15 mouse cellular contexts compared by ENCODE assay signal in the genomic region with DNA sequence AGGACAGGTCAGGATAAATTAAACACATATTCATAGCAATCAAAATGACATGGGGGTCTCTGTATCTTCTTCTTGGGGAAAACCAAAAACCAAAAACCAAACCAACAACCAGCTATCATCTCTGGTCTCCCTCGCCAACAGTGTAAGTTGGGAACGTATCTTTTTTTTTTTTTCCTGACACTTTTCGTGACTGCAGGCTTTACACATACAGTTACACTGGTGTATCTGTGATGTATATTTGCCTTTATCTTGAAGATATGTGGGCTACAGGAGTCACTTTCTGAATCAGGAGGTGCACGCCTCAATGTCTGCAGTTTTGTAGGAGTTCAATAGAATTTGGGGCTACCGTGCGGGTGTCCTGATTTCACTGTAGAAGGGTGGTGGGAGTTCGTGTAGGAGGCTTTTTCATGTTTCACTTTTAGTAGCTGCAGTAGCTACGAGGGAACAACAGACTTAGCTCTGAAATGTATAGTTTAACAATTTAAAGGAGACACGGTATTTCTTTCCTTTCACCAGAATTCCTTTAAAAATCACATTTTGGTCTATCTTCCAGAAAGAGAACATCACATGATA. TPM values are rescaled to one million over a fixed set of nuclear protein-coding genes. Genes with fewer than 3 reads are reported as not detected.
DNase-seq lines count a peak whose midpoint lies in the region; ATAC-seq and TF ChIP-seq lines count a peak whose summit lies in the region.
"Had no signal": no experiment of that assay in that cellular context is flagged by ENCODE, and none has a peak within 500 bp of the region (broad histone marks: within the 10 kb centered on the region; RNA-seq: fewer than 3 reads in every experiment).

No protein-coding gene starts in this region.

- peak overlapping the region; percentile 33 for H3K4me3 ChIP-seq in heart, embryonic 13.5 days
- H3K4me3 ChIP-seq in spleen, adult 2 months (ENCODE audit: extremely low read depth, insufficient read depth, insufficient read length), result peak overlapping the region; percentile 64
- H3K4me3 ChIP-seq: forebrain, embryonic 12.5 days had no signal

- no peak for ATAC-seq in heart, embryonic 13.5 days (ENCODE audit: extremely low read depth, insufficient number of reproducible peaks, low FRiP score, low TSS enrichment)
- ATAC-seq: midbrain, embryonic 16.5 days had no signal

- TF ChIP-seq POLR2A in spleen, adult 2 months (IDR thresholded peaks at IDR 0.05; ENCODE audit: low read depth, low read length), result no peak

- TF ChIP-seq CTCF in spleen, adult 2 months (IDR thresholded peaks at IDR 0.05; ENCODE audit: extremely low read depth, insufficient read depth, insufficient read length, insufficient replicate concordance), result no peak

- H3K9ac ChIP-seq in heart, embryonic 13.5 days, result 0 out of 2 replicates have a peak overlapping the region, but pooled peaks have one; percentile 50
- H3K9ac ChIP-seq: forebrain, embryonic 12.5 days; hindbrain, embryonic 14.5 days had no signal

- no peak overlapping the region for H3K27ac ChIP-seq in heart, embryonic 13.5 days (replicated peaks)
- no peak overlapping the region for H3K27ac ChIP-seq in spleen, adult 2 months (ENCODE audit: insufficient read depth, low read length)
- H3K27ac ChIP-seq: forebrain, embryonic 12.5 days; hindbrain, embryonic 14.5 days had no signal

- intact Hi-C loops in heart, postnatal 25 days (cut with DNase I), result loop anchor here (10.0 kb wide), 1 partner anchor 358 kb away; no protein-coding TSS in a partner anchor

- no peaks in the 10 kb centered on the region for H3K27me3 ChIP-seq in heart, embryonic 13.5 days (replicated peaks)
- no peaks in the 10 kb centered on the region for H3K27me3 ChIP-seq in spleen, adult 2 months (ENCODE audit: control insufficient read depth, insufficient read depth, low read length)
- H3K27me3 ChIP-seq: forebrain, embryonic 12.5 days had no signal

- H3K4me1 ChIP-seq in heart, embryonic 13.5 days, result no peaks in the 10 kb centered on the region
- H3K4me1 ChIP-seq in spleen, adult 2 months (ENCODE audit: control insufficient read depth, insufficient read depth, insufficient read length), result no peaks in the 10 kb centered on the region
- H3K4me1 ChIP-seq: forebrain, embryonic 12.5 days had no signal

- DNase-seq in heart, postnatal 25 days (ENCODE audit: low spot score), result no peak
- DNase-seq in spleen, adult 2 months (ENCODE audit: low read depth in 1 of 2, low spot score in 2 of 2), result no peak
- DNase-seq in spleen, postnatal 4 days (ENCODE audit: low spot score in 2 of 2), result no peak
- DNase-seq in induced T-regulatory cell, adult 2 months (ENCODE audit: low read depth), result peak; percentile 65
- peak; percentile 24 for DNase-seq in telencephalon, adult 2 months (ENCODE audit: low read depth, low spot score)
- DNase-seq in urinary bladder, postnatal 25 days (ENCODE audit: low spot score), result no peak
- no peak for DNase-seq in yolk sac, embryonic 10.5 days (ENCODE audit: low spot score)
- DNase-seq: adrenal gland, postnatal 14 days; cerebellum, adult 11-12 months; gastrocnemius, postnatal 14 days; kidney, adult 9 months had no signal

- no peaks in the 10 kb centered on the region for H3K9me3 ChIP-seq in heart, embryonic 13.5 days
- H3K9me3 ChIP-seq: forebrain, embryonic 12.5 days had no signal

- peak overlapping the region; percentile 48 for H3K4me2 ChIP-seq in heart, embryonic 13.5 days
- H3K4me2 ChIP-seq: forebrain, embryonic 12.5 days; hindbrain, embryonic 14.5 days had no signal

- WGBS in heart, embryonic 13.5 days, result 61% methylated on average over 9 of the region's 9 CpGs
- WGBS in spleen, adult 2 months, result 12% methylated on average over 9 of the region's 9 CpGs

- no peaks in the 10 kb centered on the region for H3K36me3 ChIP-seq in heart, embryonic 13.5 days
- H3K36me3 ChIP-seq in spleen, adult 2 months (ENCODE audit: control insufficient read depth, insufficient read depth, low read length), result no peaks in the 10 kb centered on the region
- H3K36me3 ChIP-seq: forebrain, embryonic 12.5 days had no signal

RNA-seq across cellular contexts. Expression of a gene that starts 0.9 kb away (rescaled TPM):
- 1.2 and 1.7 TPM in 2 replicates for polyA plus RNA-seq in heart, embryonic 13.5 days (2015; fragmentation: Nextera tagmentation; extraction: Ambion mirVana)
- total RNA-seq in heart, postnatal 25 days (2021), result under 1 TPM; 0.48 to 0.49 TPM
- 1.8 and 2.6 TPM in 2 replicates for polyA plus RNA-seq in spleen, adult 2 months (2012; rRNA removed)

RNA-seq across cellular contexts. Expression of a gene that starts 20.2 kb away (rescaled TPM):
- 18.3 and 19.3 TPM in 2 replicates for polyA plus RNA-seq in heart, embryonic 13.5 days (2015; fragmentation: Nextera tagmentation; extraction: Ambion mirVana)
- 10 to 100 TPM in 1 of 2 experiments, 1 to 10 TPM in 1; 9.8 to 13.0 TPM for total RNA-seq in heart, postnatal 25 days (2021)
- 3.4 and 3.7 TPM in 2 replicates for polyA plus RNA-seq in spleen, adult 2 months (2012; rRNA removed)

RNA-seq across cellular contexts. Expression of a gene that starts 42.3 kb away (rescaled TPM):
- 5.7 and 5.9 TPM in 2 replicates for polyA plus RNA-seq in heart, embryonic 13.5 days (2015; fragmentation: Nextera tagmentation; extraction: Ambion mirVana)
- 1 to 10 TPM; 3.5 to 4.2 TPM for total RNA-seq in heart, postnatal 25 days (2021)
- polyA plus RNA-seq in spleen, adult 2 months (2012; rRNA removed), result 2.2 and 4.4 TPM in 2 replicates

RNA-seq across cellular contexts. Expression of a gene that starts 45.1 kb away (rescaled TPM):
- polyA plus RNA-seq in heart, embryonic 13.5 days (2015; fragmentation: Nextera tagmentation; extraction: Ambion mirVana), result not detected in 2 replicates
- total RNA-seq in heart, postnatal 25 days (2021), result not detected
- 1.2 TPM in 2 replicates for polyA plus RNA-seq in spleen, adult 2 months (2012; rRNA removed)
- total RNA-seq: adrenal gland, postnatal 14 days; gastrocnemius, postnatal 14 days had no signal
- polyA plus RNA-seq: hindbrain, embryonic 14.5 days; midbrain, embryonic 16.5 days had no signal

Comparison
In these comparisons a context has a peak if more than half of its experiments do, and no peak if none do; other contexts are left out.
1. DNase-seq: peak in induced T-regulatory cell, adult 2 months (single experiment) and telencephalon, adult 2 months (single experiment); none in heart, postnatal 25 days (single experiment), spleen, adult 2 months (0 of 2), spleen, postnatal 4 days (0 of 2), urinary bladder, postnatal 25 days (single experiment) and yolk sac, embryonic 10.5 days (single experiment).